Mouse (Mus musculus): ENCODE measurements around the gene Gm9857. TPM values are rescaled to one million over a fixed set of nuclear protein-coding genes. Genes with fewer than 3 reads are reported as not detected.

Gm9857 gene
- not detected in 2 replicates for polyA plus RNA-seq (2014; fragmentation: Nextera tagmentation; extraction: Ambion mirVana)

DNA sequence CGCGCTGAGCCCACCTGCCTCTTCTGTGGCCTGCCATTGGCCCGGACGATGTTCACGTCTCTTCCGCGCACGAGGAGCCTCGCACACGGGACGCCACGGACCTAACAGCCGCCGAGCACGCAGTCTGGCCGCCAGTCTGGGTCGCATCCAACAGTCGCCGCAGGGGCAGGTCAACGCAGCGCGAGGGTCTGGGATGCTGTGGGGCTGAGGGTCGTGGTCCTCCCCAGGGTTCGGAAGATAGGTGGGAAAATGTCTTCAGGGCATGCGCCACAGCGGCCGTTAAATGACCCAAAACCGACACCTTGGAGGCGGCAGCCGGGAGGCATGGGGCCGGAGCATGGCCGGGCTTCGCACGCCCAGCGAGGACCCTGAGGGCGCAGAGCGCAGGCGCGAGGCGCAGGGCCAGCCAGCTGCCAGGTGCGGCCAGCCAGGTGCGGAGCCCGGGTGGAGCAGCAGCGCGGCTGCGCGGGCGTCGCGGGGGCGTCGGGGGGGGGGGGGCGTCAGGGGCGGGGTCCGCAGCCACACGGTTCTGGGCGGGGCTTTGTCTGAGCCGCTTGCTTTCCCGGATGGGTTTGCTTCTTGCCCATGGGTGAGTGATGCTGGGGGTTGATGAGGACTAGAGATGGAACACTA is at the start of gene Gm9857:
Gm9857 (minus strand) TSS at position 445 of the 633 bp plus-strand sequence.
- 45% methylated on average over 55 of the region's 59 CpGs for WGBS
- Histone ChIP-seq H3K9ac (replicated peaks; ENCODE audit: low read depth, low read length) (no peak within 1 kb of the TSS), H3K36me3 (ENCODE audit: control insufficient read depth, insufficient read depth, low read length) (no peaks in the 10 kb centered on the region)

DNA sequence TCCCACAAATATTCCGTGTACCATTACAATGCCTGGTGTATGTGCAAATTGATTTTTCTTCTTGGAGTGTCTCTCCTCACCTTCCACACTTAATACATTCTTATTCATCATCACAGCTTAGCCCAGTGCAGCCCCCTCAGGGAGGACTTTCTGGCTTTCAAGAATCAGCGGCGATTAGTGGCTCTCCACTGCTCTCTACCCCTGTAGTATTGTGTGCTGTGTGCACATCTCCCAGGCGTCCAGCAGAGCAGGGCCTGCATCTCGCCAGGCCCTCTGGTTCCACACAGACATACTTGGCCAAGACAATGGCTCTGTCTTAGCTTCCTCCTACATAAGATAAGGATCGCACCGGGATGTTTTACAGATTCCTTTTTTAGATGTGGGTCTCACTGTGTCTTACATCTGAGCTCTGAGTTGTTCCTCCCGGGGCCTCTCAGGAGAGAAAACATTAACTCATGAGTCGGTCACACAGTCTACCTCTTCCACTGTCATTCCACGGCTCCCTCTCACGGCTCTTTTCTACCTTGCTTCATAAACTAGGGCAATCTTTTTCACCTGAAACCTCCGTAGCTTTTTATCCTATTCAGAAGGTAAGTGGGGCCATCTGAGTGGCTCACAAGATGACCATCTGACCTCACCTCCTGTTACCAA is 46.9 kb upstream of the Gm9857 start:
- Histone ChIP-seq H3K36me3 (ENCODE audit: control insufficient read depth, insufficient read depth, low read length) (peaks cover 16% of the 10 kb centered on the region), H3K27me3 (ENCODE audit: control insufficient read depth, insufficient read depth, low read length) (no peaks in the 10 kb centered on the region), H3K9me3 (ENCODE audit: control insufficient read depth, low read depth, low read length) (no peaks in the 10 kb centered on the region), H3K9ac (replicated peaks; ENCODE audit: low read depth, low read length) (no peak overlapping the region), H3K4me3 (ENCODE audit: low read depth, low read length) (no peak overlapping the region), H3K4me1 (ENCODE audit: control insufficient read depth, insufficient read depth, low read length) (no peaks in the 10 kb centered on the region), H3K27ac (ENCODE audit: low read length) (no peak overlapping the region), H3K4me2 (replicated peaks; ENCODE audit: low read depth, low read length) (no peak overlapping the region)
- ATAC-seq (ENCODE audit: insufficient number of reproducible peaks, insufficient read depth, low FRiP score, low read depth): no peak
- WGBS: 84% methylated on average over 12 of the region's 12 CpGs

More for the DNA sequence above, at the start of gene Gm9857:
- Histone ChIP-seq H3K9me3 (ENCODE audit: control insufficient read depth, low read depth, low read length) (no peaks in the 10 kb centered on the region), H3K4me3 (ENCODE audit: low read depth, low read length) (peak within 1 kb of the TSS; percentile 28), H3K27me3 (ENCODE audit: control insufficient read depth, insufficient read depth, low read length) (no peaks in the 10 kb centered on the region), H3K4me1 (ENCODE audit: control insufficient read depth, insufficient read depth, low read length) (no peaks in the 10 kb centered on the region), H3K27ac (ENCODE audit: low read length) (no peak within 1 kb of the TSS), H3K4me2 (replicated peaks; ENCODE audit: low read depth, low read length) (peak within 1 kb of the TSS; percentile 44)
- ATAC-seq (ENCODE audit: insufficient number of reproducible peaks, insufficient read depth, low FRiP score, low read depth): peak; percentile 83

GRCm38 (mm10) chr3:108986534-108986933 is 46.3 kb upstream of the Gm9857 start:
- H3K36me3 ChIP-seq (ENCODE audit: control insufficient read depth, insufficient read depth, low read length): peaks cover 10% of the 10 kb centered on the region
- no peak overlapping the region for H3K4me2 ChIP-seq (replicated peaks; ENCODE audit: low read depth, low read length)
- ATAC-seq (ENCODE audit: insufficient number of reproducible peaks, insufficient read depth, low FRiP score, low read depth): no peak
- no peak overlapping the region for H3K27ac ChIP-seq (ENCODE audit: low read length)
- 77% methylated on average over 1 of the region's 1 CpGs for WGBS
- H3K4me1 ChIP-seq (ENCODE audit: control insufficient read depth, insufficient read depth, low read length): no peaks in the 10 kb centered on the region
- H3K27me3 ChIP-seq (ENCODE audit: control insufficient read depth, insufficient read depth, low read length): no peaks in the 10 kb centered on the region
- no peaks in the 10 kb centered on the region for H3K9me3 ChIP-seq (ENCODE audit: control insufficient read depth, low read depth, low read length)
- H3K9ac ChIP-seq (replicated peaks; ENCODE audit: low read depth, low read length): no peak overlapping the region
- H3K4me3 ChIP-seq (ENCODE audit: low read depth, low read length): no peak overlapping the region

DNA sequence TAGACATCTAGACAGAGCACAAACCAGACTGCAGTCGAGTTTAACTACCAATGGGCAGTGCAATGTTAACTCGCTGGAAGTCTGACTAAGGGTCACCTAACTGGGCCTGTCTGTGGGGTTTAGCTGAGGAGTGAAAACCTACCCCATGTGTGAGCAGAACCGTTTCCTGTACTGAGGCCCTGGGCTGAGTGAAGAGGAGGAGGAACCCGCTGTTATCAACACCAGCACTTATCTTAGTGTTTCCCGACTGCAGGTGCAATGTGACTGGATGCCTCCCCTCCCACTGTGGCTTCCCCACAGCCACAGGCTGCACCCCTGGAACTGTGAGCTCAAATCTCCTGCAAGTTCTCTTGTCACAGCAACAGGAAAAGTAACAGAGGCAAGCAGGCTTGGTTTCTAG is 43.7 kb upstream of the Gm9857 start:
- Histone ChIP-seq H3K9ac (replicated peaks; ENCODE audit: low read depth, low read length) (no peak overlapping the region), H3K27me3 (ENCODE audit: control insufficient read depth, insufficient read depth, low read length) (no peaks in the 10 kb centered on the region), H3K27ac (ENCODE audit: low read length) (no peak overlapping the region), H3K4me2 (replicated peaks; ENCODE audit: low read depth, low read length) (no peak overlapping the region), H3K4me1 (ENCODE audit: control insufficient read depth, insufficient read depth, low read length) (no peaks in the 10 kb centered on the region), H3K9me3 (ENCODE audit: control insufficient read depth, low read depth, low read length) (no peaks in the 10 kb centered on the region), H3K36me3 (ENCODE audit: control insufficient read depth, insufficient read depth, low read length) (peaks cover 23% of the 10 kb centered on the region), H3K4me3 (ENCODE audit: low read depth, low read length) (no peak overlapping the region)
- no peak for ATAC-seq (ENCODE audit: insufficient number of reproducible peaks, insufficient read depth, low FRiP score, low read depth)
- 70% methylated on average over 5 of the region's 5 CpGs for WGBS

GRCm38 (mm10) chr3:108981946-108982345 is 41.7 kb upstream of the Gm9857 start:
- H3K9me3 ChIP-seq (ENCODE audit: control insufficient read depth, low read depth, low read length): no peaks in the 10 kb centered on the region
- WGBS: 85% methylated on average over 6 of the region's 6 CpGs

GRCm38 (mm10) chr3:108977340-108978030 is 37.2 kb upstream of the Gm9857 start:
- Histone ChIP-seq H3K36me3 (ENCODE audit: control insufficient read depth, insufficient read depth, low read length) (peaks cover 49% of the 10 kb centered on the region), H3K27me3 (ENCODE audit: control insufficient read depth, insufficient read depth, low read length) (no peaks in the 10 kb centered on the region), H3K9me3 (ENCODE audit: control insufficient read depth, low read depth, low read length) (no peaks in the 10 kb centered on the region), H3K27ac (ENCODE audit: low read length) (no peak overlapping the region), H3K4me2 (replicated peaks; ENCODE audit: low read depth, low read length) (no peak overlapping the region), H3K9ac (replicated peaks; ENCODE audit: low read depth, low read length) (no peak overlapping the region), H3K4me1 (ENCODE audit: control insufficient read depth, insufficient read depth, low read length) (no peaks in the 10 kb centered on the region), H3K4me3 (ENCODE audit: low read depth, low read length) (no peak overlapping the region)
- WGBS: 93% methylated on average over 13 of the region's 13 CpGs
- no peak for ATAC-seq (ENCODE audit: insufficient number of reproducible peaks, insufficient read depth, low FRiP score, low read depth)

More at GRCm38 (mm10) chr3:108981946-108982345, 41.7 kb upstream of the Gm9857 start:
- H3K27me3 ChIP-seq (ENCODE audit: control insufficient read depth, insufficient read depth, low read length): no peaks in the 10 kb centered on the region
- no peak overlapping the region for H3K4me3 ChIP-seq (ENCODE audit: low read depth, low read length)
- H3K4me1 ChIP-seq (ENCODE audit: control insufficient read depth, insufficient read depth, low read length): no peaks in the 10 kb centered on the region
- no peak overlapping the region for H3K4me2 ChIP-seq (replicated peaks; ENCODE audit: low read depth, low read length)
- H3K9ac ChIP-seq (replicated peaks; ENCODE audit: low read depth, low read length): no peak overlapping the region
- H3K27ac ChIP-seq (ENCODE audit: low read length): no peak overlapping the region
- ATAC-seq (ENCODE audit: insufficient number of reproducible peaks, insufficient read depth, low FRiP score, low read depth): no peak
- H3K36me3 ChIP-seq (ENCODE audit: control insufficient read depth, insufficient read depth, low read length): peaks cover 41% of the 10 kb centered on the region

DNA sequence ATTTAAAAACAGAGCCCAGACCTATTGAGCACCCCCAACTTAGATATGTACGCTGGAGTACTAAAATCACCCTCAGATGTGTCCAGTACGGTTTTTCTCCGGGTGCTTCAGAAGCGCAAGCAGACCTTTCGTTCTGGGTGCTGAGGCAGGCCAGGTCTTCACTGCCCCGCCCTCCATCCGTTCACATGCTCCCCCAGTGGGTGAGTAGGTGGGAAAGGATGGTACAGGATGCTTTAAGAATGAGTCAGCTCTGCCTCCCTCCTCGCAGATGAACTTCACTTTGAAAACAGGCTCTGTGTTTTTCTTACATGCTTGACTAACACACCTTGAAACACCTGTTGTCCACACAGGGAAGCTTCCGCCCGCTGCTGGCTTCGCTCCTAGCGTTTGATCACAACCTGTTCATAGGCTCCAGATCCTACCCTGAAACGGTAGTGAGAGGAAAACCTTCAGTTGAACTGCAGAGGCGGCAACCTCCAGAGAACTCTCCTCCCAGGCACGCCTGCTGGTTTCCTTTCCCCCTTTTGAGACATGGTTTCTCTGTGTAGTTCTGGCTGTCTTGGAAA is 34.8 kb upstream of the Gm9857 start:
- H3K36me3 ChIP-seq (ENCODE audit: control insufficient read depth, insufficient read depth, low read length): peaks cover 44% of the 10 kb centered on the region

DNA sequence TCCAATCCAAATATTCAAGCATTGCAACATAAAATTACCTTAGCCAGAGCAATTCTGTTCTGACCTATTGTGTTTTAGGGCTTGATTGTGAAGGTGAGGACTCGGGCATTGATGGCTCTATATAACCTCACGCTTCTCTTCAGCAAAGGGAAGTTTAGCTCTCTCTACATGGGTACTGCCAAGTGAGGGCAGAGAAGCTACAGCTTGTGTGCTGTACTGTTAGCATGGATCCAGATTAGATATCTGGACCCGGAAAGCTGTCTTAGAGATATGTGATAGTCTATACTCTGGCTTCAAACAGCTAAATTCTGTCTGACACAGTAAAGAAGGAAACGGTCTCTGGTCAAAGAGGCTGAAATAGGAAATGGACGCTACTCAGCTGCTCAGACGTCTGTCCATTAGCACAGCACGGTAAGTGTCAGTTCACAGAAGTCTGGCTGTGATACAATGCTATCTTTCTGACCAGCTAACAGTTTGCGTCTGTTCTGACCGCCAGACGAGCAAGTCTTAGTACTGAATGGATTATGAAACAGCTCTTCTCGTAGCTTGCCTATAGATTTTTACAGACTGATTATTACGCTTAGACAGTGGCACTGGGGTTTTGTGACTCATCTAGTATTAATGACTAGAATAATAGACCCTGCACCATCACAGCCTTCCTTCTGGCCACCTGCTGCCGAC is 33.9 kb upstream of the Gm9857 start:
- Histone ChIP-seq H3K4me3 (ENCODE audit: low read depth, low read length) (no peak overlapping the region), H3K4me2 (replicated peaks; ENCODE audit: low read depth, low read length) (no peak overlapping the region), H3K36me3 (ENCODE audit: control insufficient read depth, insufficient read depth, low read length) (peaks cover 35% of the 10 kb centered on the region), H3K9ac (replicated peaks; ENCODE audit: low read depth, low read length) (no peak overlapping the region), H3K9me3 (ENCODE audit: control insufficient read depth, low read depth, low read length) (no peaks in the 10 kb centered on the region), H3K27ac (ENCODE audit: low read length) (no peak overlapping the region), H3K27me3 (ENCODE audit: control insufficient read depth, insufficient read depth, low read length) (no peaks in the 10 kb centered on the region), H3K4me1 (ENCODE audit: control insufficient read depth, insufficient read depth, low read length) (no peaks in the 10 kb centered on the region)
- 83% methylated on average over 13 of the region's 13 CpGs for WGBS
- ATAC-seq (ENCODE audit: insufficient number of reproducible peaks, insufficient read depth, low FRiP score, low read depth): no peak

More for the DNA sequence above, 34.8 kb upstream of the Gm9857 start:
- Histone ChIP-seq H3K27ac (ENCODE audit: low read length) (no peak overlapping the region), H3K4me3 (ENCODE audit: low read depth, low read length) (no peak overlapping the region), H3K4me1 (ENCODE audit: control insufficient read depth, insufficient read depth, low read length) (no peaks in the 10 kb centered on the region), H3K27me3 (ENCODE audit: control insufficient read depth, insufficient read depth, low read length) (no peaks in the 10 kb centered on the region), H3K9me3 (ENCODE audit: control insufficient read depth, low read depth, low read length) (no peaks in the 10 kb centered on the region), H3K9ac (replicated peaks; ENCODE audit: low read depth, low read length) (no peak overlapping the region), H3K4me2 (replicated peaks; ENCODE audit: low read depth, low read length) (no peak overlapping the region)
- no peak for ATAC-seq (ENCODE audit: insufficient number of reproducible peaks, insufficient read depth, low FRiP score, low read depth)
- WGBS: 85% methylated on average over 15 of the region's 15 CpGs
